Mouse (Mus musculus) ES-Bruce4 (cell line): Measurements from ENCODE around the gene Plxna4. TPM values are rescaled to one million over a fixed set of nuclear protein-coding genes. Genes with fewer than 3 reads are reported as not detected.

ENCODE experiments used
- H3K27ac ChIP-seq: 2 replicates; pipeline ENCODE4 v1.5.1; 2012; ENCODE audit warnings: low read length, inconsistent platforms; ENCODE audit not compliant: insufficient read depth
- H3K27me3 ChIP-seq: 2 replicates; pipeline ENCODE4 v1.6.1; 2012; ENCODE audit warnings: mild to moderate bottlenecking, low read length, inconsistent platforms; ENCODE audit not compliant: control insufficient read depth, poor library complexity, insufficient read depth, severe bottlenecking
- H3K36me3 ChIP-seq: 2 replicates; pipeline ENCODE4 v1.6.1; 2012; ENCODE audit warnings: inconsistent platforms, mild to moderate bottlenecking, low read length, moderate library complexity; ENCODE audit not compliant: control insufficient read depth, poor library complexity, insufficient read depth, severe bottlenecking
- H3K4me1 ChIP-seq: one replicate; pipeline ENCODE4 v1.8.1; 2011; ENCODE audit warnings: low read length; ENCODE audit not compliant: control insufficient read depth, insufficient read depth
- H3K4me3 ChIP-seq: 2 replicates; pipeline ENCODE4 v1.5.1; 2011; ENCODE audit warnings: low read depth, mild to moderate bottlenecking, low read length
- H3K9ac ChIP-seq: 2 replicates; pipeline ENCODE4 v1.6.1; 2012; ENCODE audit warnings: low read depth, mild to moderate bottlenecking, inconsistent platforms; ENCODE audit not compliant: poor library complexity, severe bottlenecking
- H3K9me3 ChIP-seq: replicated peaks from 2 replicates; pipeline ENCODE4 v1.6.1; 2012; ENCODE audit warnings: mild to moderate bottlenecking, low read length, inconsistent platforms; ENCODE audit not compliant: control insufficient read depth, poor library complexity, insufficient read depth, severe bottlenecking
- CTCF ChIP-seq: IDR thresholded peaks from one replicate; pipeline ENCODE4 v1.8.1; 2011; ENCODE audit warnings: low read depth, low read length
- EP300 ChIP-seq: IDR thresholded peaks from 2 replicates; pipeline ENCODE4 v1.6.1; 2011; ENCODE audit warnings: low read depth, low read length; ENCODE audit not compliant: insufficient read depth
- POLR2A ChIP-seq: IDR thresholded peaks from one replicate; pipeline ENCODE4 v1.8.1; 2011; ENCODE audit warnings: low read length; ENCODE audit not compliant: insufficient read depth
- polyA plus RNA-seq: library from polyadenylated mRNA; stranded (reverse); fragments of >200 nt; gene quantifications from 2 replicates; pipeline ENCODE4 v1.2.4, GENCODE M21; 2011; ENCODE audit warnings: low read depth; ENCODE audit not compliant: missing spikeins, insufficient read depth, insufficient read length

The Plxna4 gene
- polyA plus RNA-seq, 1 experiment, result 0.33 TPM

DNA sequence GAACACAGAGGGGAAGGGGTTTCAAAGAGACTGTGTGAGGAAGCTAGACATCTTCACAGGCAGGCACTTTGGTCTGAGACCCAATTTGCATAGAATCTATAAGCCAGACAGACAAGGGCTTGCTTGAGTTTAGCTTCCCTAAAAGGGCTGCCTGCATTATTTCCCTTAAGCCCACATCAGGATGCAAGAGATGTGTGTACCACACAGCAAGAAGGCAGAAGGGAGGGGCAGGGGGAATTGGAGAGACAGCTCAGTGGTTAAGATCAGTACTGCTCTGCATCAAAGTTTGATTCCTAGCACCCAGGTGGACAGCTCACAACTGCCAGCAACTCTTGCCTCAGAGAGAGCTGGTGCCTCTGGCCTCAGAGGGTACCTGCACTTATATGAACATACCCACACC lies 256.7 kb downstream of the Plxna4 start:
- no peak overlapping the region for H3K27ac ChIP-seq
- H3K27me3 ChIP-seq, result no peaks in the 10 kb centered on the region
- H3K9me3 ChIP-seq, result no peaks in the 10 kb centered on the region
- H3K4me1 ChIP-seq, result peaks cover 2% of the 10 kb centered on the region
- H3K9ac ChIP-seq, result no peak overlapping the region
- no peak overlapping the region for H3K4me3 ChIP-seq
- TF ChIP-seq EP300 (no peak), POLR2A (no peak), CTCF (no peak)
- no peaks in the 10 kb centered on the region for H3K36me3 ChIP-seq

DNA sequence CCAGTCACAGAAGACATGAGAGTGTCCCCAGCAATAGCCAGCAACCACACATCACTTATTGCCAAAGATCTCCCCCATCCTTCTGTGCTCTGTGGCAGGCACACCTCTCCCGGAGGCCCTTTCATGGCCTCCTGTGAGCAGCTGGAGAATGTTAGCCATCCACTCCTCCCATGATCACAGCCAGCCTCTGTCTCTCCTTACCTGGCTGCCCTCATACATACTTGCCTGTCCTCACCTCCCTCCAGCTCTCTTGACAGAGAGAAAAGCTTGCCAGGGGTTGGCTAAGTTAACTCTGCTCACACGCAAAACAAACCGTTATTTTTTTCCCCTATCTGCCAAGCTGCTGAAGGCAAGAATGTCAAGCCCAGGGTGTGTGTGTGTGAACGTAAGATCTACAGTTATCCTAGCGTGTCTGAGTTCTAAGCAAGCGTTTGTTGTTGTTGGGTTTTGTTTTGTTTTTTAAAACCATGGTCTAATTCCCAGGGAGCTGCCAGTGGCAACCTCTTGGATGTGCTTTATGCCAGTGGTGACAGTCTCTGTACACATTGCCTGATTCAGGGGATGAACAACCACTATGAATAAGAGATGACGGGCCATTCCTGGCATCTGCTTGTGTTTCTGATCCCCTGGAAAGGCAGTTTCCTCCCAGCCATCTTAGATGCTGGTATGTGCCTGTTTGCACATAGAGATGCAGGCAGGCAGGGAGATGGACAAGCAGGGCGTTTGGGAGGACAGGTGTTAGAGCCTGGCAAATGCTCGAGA lies 257.8 kb downstream of the Plxna4 start:
- no peak overlapping the region for H3K27ac ChIP-seq

GRCm38 (mm10) chr6:32328028-32328427 lies 260.0 kb downstream of the Plxna4 start:
- Histone ChIP-seq H3K27ac (no peak overlapping the region), H3K9me3 (no peaks in the 10 kb centered on the region), H3K4me3 (no peak overlapping the region), H3K27me3 (no peaks in the 10 kb centered on the region), H3K4me1 (peaks cover 2% of the 10 kb centered on the region), H3K9ac (no peak overlapping the region), H3K36me3 (no peaks in the 10 kb centered on the region)
- TF ChIP-seq EP300, result no peak
- peak; percentile 92 for TF ChIP-seq CTCF

More for the DNA sequence above, 257.8 kb downstream of the Plxna4 start:
- H3K27me3 ChIP-seq, result no peaks in the 10 kb centered on the region
- H3K4me1 ChIP-seq, result peaks cover 2% of the 10 kb centered on the region
- H3K9me3 ChIP-seq, result no peaks in the 10 kb centered on the region
- no peak overlapping the region for H3K4me3 ChIP-seq
- H3K36me3 ChIP-seq, result no peaks in the 10 kb centered on the region
- no peak overlapping the region for H3K9ac ChIP-seq
- TF ChIP-seq POLR2A (no peak), CTCF (no peak), EP300 (no peak)

DNA sequence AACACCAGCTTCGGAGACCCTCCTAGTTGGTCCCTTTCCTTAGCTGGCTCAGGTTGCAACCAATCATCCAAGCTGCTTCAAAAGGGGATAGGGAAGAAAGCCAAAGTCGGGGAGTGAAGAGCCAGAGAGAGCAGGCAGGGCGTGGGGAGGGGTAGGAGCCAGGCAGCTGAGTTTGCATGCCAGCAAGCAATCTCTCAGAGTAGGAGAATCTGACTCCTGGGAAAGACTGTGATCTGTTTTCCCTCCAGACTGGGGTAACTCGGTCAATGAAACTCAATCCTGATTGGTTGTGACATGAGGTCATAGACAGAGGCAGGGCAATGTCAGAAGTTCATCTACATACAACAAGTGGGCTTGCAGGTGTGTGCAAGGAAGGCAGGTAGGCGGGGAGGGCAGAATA lies 260.8 kb downstream of the Plxna4 start:
- Histone ChIP-seq H3K9ac (no peak overlapping the region), H3K4me3 (no peak overlapping the region), H3K27ac (no peak overlapping the region), H3K36me3 (no peaks in the 10 kb centered on the region), H3K9me3 (no peaks in the 10 kb centered on the region), H3K27me3 (no peaks in the 10 kb centered on the region), H3K4me1 (peaks cover 2% of the 10 kb centered on the region)
- TF ChIP-seq EP300 (no peak), POLR2A (no peak), CTCF (no peak)

GRCm38 (mm10) chr6:32326406-32326805 lies 261.6 kb downstream of the Plxna4 start:
- Histone ChIP-seq H3K27ac (no peak overlapping the region), H3K36me3 (no peaks in the 10 kb centered on the region), H3K9ac (no peak overlapping the region), H3K4me1 (peaks cover 2% of the 10 kb centered on the region), H3K27me3 (no peaks in the 10 kb centered on the region), H3K4me3 (no peak overlapping the region), H3K9me3 (no peaks in the 10 kb centered on the region)
- no peak for TF ChIP-seq EP300

DNA sequence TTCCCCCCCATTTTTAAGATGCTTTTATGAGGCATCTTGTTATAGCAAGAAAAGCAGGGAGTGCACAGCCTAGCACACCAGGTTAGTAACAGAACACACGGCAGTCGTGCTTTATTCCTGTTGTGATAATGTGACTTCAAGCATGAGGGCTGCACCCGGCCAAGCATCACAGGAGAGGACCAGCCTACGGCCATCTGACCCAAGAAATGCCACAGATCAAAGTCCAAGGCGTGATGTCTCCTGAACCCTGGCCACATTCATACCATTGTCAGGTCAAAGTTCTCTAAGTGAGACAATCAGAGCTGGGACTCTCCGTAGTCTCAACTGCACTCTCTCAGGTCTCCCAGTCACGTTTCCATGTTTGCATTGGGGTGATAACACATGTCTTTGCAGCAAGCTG lies 262.1 kb downstream of the Plxna4 start:
- Histone ChIP-seq H3K4me1 (peaks cover 2% of the 10 kb centered on the region), H3K36me3 (no peaks in the 10 kb centered on the region), H3K27ac (no peak overlapping the region), H3K4me3 (no peak overlapping the region), H3K9ac (no peak overlapping the region), H3K9me3 (no peaks in the 10 kb centered on the region), H3K27me3 (no peaks in the 10 kb centered on the region)
- TF ChIP-seq EP300, result no peak
- TF ChIP-seq POLR2A, result no peak
- no peak for TF ChIP-seq CTCF
